Mouse (Mus musculus): ENCODE data around the gene Hsf2bp. TPM values are rescaled to one million over a fixed set of nuclear protein-coding genes. Genes with fewer than 3 reads are reported as not detected.

Gene Hsf2bp
- polyA plus RNA-seq, 1 experiment from 2014 or later, result 0.69 TPM

GRCm38 (mm10) chr17:31918374-31918773 is 117.8 kb downstream of the Hsf2bp start:
- H3K9ac ChIP-seq (ENCODE audit: low read length), result no peak overlapping the region
- no peak overlapping the region for H3K27ac ChIP-seq (ENCODE audit: low read depth, low read length)
- no peaks in the 10 kb centered on the region for H3K27me3 ChIP-seq (ENCODE audit: control insufficient read depth, insufficient read depth, low read length)
- no peak overlapping the region for H3K4me2 ChIP-seq (ENCODE audit: low read depth)
- 87% methylated on average over 8 of the region's 8 CpGs for WGBS
- H3K4me3 ChIP-seq (ENCODE audit: low read depth, low read length), result no peak overlapping the region
- H3K36me3 ChIP-seq (ENCODE audit: control insufficient read depth, insufficient read depth, low read length), result no peaks in the 10 kb centered on the region
- no peaks in the 10 kb centered on the region for H3K4me1 ChIP-seq (ENCODE audit: control insufficient read depth, insufficient read depth, low read length)
- ATAC-seq (ENCODE audit: insufficient read depth, low FRiP score, low TSS enrichment) (no peak), DNase-seq (ENCODE audit: low spot score) (no peak)
- H3K9me3 ChIP-seq (ENCODE audit: control insufficient read depth, low read length), result no peaks in the 10 kb centered on the region

DNA sequence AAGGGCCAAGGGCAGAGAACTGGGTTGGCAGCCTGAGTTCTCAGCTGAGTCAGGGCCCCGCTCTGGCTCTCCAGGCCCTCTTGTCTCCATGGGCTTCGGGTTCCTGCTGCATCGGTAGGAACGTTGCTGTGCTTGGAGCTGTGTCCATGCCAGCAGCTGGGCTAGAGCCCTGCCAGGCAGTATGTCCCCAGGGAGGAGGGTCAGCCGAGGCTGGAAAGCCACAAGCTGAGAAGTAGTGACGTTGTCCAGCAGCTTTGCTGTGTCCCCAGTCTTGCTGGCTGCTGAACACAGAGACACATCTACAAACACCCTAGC is 119.7 kb downstream of the Hsf2bp start:
- no peaks in the 10 kb centered on the region for H3K9me3 ChIP-seq (ENCODE audit: control insufficient read depth, low read length)
- no peak for ATAC-seq (ENCODE audit: insufficient read depth, low FRiP score, low TSS enrichment)
- no peak for DNase-seq (ENCODE audit: low spot score)
- H3K27me3 ChIP-seq (ENCODE audit: control insufficient read depth, insufficient read depth, low read length), result no peaks in the 10 kb centered on the region
- WGBS, result 82% methylated on average over 6 of the region's 6 CpGs
- no peak overlapping the region for H3K27ac ChIP-seq (ENCODE audit: low read depth, low read length)
- no peak overlapping the region for H3K4me3 ChIP-seq (ENCODE audit: low read depth, low read length)
- H3K4me1 ChIP-seq (ENCODE audit: control insufficient read depth, insufficient read depth, low read length), result no peaks in the 10 kb centered on the region
- no peak overlapping the region for H3K4me2 ChIP-seq (ENCODE audit: low read depth)
- no peak overlapping the region for H3K9ac ChIP-seq (ENCODE audit: low read length)
- no peaks in the 10 kb centered on the region for H3K36me3 ChIP-seq (ENCODE audit: control insufficient read depth, insufficient read depth, low read length)

- H3K4me3 ChIP-seq (ENCODE audit: low read depth, low read length), result no peak overlapping the region
- no peak overlapping the region for H3K9ac ChIP-seq (ENCODE audit: low read length)
- H3K4me1 ChIP-seq (ENCODE audit: control insufficient read depth, insufficient read depth, low read length), result no peaks in the 10 kb centered on the region
- no peak overlapping the region for H3K27ac ChIP-seq (ENCODE audit: low read depth, low read length)
- H3K36me3 ChIP-seq (ENCODE audit: control insufficient read depth, insufficient read depth, low read length), result no peaks in the 10 kb centered on the region
- ATAC-seq (ENCODE audit: insufficient read depth, low FRiP score, low TSS enrichment), result no peak
- H3K9me3 ChIP-seq (ENCODE audit: control insufficient read depth, low read length), result no peaks in the 10 kb centered on the region
- DNase-seq (ENCODE audit: low spot score), result no peak
- 73% methylated on average over 18 of the region's 18 CpGs for WGBS
- no peak overlapping the region for H3K4me2 ChIP-seq (ENCODE audit: low read depth)
- no peaks in the 10 kb centered on the region for H3K27me3 ChIP-seq (ENCODE audit: control insufficient read depth, insufficient read depth, low read length)
Measured at GRCm38 (mm10) chr17:31915756-31916460, 120.2 kb downstream of the Hsf2bp start.

DNA sequence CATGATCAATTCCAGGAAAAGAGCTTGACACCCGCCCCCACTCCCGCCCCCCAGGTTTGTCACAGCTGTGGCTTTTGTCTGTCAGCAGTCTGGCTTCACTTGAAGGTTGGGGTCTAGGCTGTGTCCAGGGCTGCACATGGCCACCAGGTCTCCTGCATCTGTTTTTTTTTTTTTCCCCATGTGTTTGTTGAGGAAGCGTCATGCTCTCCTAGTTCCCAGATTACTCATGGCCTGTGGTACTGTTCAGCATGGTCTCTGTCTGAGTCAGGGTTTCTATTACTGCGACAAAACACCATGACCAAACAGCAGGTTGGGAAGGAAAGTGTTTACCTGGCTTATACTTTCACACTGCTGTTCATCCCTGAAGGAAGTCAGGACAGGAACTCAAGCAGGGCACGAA is 121.8 kb downstream of the Hsf2bp start:
- Histone ChIP-seq H3K9ac (ENCODE audit: low read length) (no peak overlapping the region), H3K4me1 (ENCODE audit: control insufficient read depth, insufficient read depth, low read length) (no peaks in the 10 kb centered on the region), H3K4me2 (ENCODE audit: low read depth) (no peak overlapping the region), H3K27me3 (ENCODE audit: control insufficient read depth, insufficient read depth, low read length) (no peaks in the 10 kb centered on the region), H3K36me3 (ENCODE audit: control insufficient read depth, insufficient read depth, low read length) (no peaks in the 10 kb centered on the region), H3K4me3 (ENCODE audit: low read depth, low read length) (no peak overlapping the region), H3K27ac (ENCODE audit: low read depth, low read length) (no peak overlapping the region), H3K9me3 (ENCODE audit: control insufficient read depth, low read length) (no peaks in the 10 kb centered on the region)
- WGBS, result 83% methylated on average over 5 of the region's 5 CpGs
- ATAC-seq (ENCODE audit: insufficient read depth, low FRiP score, low TSS enrichment) (no peak), DNase-seq (ENCODE audit: low spot score) (no peak)

DNA sequence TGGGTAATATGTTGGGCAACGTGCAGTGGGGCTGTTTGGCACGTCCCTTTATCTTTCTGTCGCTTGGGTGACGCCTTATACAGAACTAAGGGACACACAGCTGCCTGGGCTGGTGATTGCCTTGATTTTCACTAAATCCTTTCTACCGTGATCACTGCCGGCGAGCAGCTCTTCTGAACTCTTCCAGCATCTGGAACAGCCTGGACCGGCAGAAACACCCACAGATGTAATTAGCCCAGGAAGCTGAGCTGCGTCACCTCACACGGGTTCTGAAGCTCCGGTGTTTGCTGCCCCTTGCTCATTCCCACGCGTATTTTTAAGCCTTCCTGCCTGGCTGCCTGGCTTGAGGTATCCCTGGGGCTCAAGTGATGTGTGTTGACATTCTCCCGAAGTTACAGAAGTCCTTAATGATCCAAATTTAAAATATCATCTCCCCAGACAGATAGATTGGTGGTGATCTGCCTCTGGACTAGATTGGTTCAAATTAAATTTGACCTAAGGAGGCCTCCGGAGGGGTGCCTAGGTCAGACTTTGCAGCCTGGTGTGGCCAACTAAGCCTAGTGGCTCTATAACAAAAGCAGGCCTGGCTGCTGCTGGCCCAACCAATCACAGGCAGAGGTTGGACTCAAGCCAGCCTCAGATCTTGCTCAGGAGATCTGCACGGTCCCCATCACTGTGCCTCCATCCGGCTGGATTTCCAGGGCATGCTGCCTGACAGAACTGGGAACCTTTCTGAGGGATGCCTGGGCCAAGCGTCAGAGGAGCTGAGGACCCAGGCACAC is 123.1 kb downstream of the Hsf2bp start:
- Histone ChIP-seq H3K27me3 (ENCODE audit: control insufficient read depth, insufficient read depth, low read length) (no peaks in the 10 kb centered on the region), H3K9ac (ENCODE audit: low read length) (no peak overlapping the region), H3K4me2 (ENCODE audit: low read depth) (no peak overlapping the region), H3K27ac (ENCODE audit: low read depth, low read length) (no peak overlapping the region), H3K4me1 (ENCODE audit: control insufficient read depth, insufficient read depth, low read length) (no peaks in the 10 kb centered on the region), H3K4me3 (ENCODE audit: low read depth, low read length) (no peak overlapping the region), H3K9me3 (ENCODE audit: control insufficient read depth, low read length) (no peaks in the 10 kb centered on the region), H3K36me3 (ENCODE audit: control insufficient read depth, insufficient read depth, low read length) (no peaks in the 10 kb centered on the region)
- DNase-seq (ENCODE audit: low spot score), result no peak
- 70% methylated on average over 18 of the region's 18 CpGs for WGBS
- ATAC-seq (ENCODE audit: insufficient read depth, low FRiP score, low TSS enrichment), result no peak

DNA sequence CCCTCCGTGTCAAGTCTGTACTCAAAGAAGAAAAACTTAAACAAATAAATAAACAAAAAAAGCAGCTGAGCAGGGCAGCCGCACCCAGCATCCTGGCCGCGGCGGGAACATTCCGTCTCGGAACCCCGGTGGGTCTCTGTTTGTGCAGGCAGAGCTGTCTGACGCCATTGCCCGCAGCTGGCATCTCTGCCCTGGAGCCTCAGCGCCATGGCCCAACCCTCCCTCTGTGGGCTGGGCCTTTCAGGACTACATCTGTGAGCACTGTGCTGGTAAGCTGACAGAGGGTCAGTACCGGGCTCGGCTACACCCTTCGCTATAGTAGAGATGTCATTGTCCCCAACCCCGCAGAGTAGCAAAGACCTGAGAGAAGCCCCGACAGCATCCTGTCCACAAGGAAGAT is 123.8 kb downstream of the Hsf2bp start:
- Histone ChIP-seq H3K4me2 (ENCODE audit: low read depth) (no peak overlapping the region), H3K4me1 (ENCODE audit: control insufficient read depth, insufficient read depth, low read length) (no peaks in the 10 kb centered on the region), H3K27me3 (ENCODE audit: control insufficient read depth, insufficient read depth, low read length) (no peaks in the 10 kb centered on the region), H3K27ac (ENCODE audit: low read depth, low read length) (no peak overlapping the region), H3K9me3 (ENCODE audit: control insufficient read depth, low read length) (no peaks in the 10 kb centered on the region), H3K4me3 (ENCODE audit: low read depth, low read length) (no peak overlapping the region), H3K36me3 (ENCODE audit: control insufficient read depth, insufficient read depth, low read length) (no peaks in the 10 kb centered on the region), H3K9ac (ENCODE audit: low read length) (no peak overlapping the region)
- DNase-seq (ENCODE audit: low spot score) (no peak), ATAC-seq (ENCODE audit: insufficient read depth, low FRiP score, low TSS enrichment) (no peak)
- 63% methylated on average over 16 of the region's 16 CpGs for WGBS

GRCm38 (mm10) chr17:31908966-31909365 is 127.2 kb downstream of the Hsf2bp start:
- WGBS, result 96% methylated on average over 2 of the region's 2 CpGs

DNA sequence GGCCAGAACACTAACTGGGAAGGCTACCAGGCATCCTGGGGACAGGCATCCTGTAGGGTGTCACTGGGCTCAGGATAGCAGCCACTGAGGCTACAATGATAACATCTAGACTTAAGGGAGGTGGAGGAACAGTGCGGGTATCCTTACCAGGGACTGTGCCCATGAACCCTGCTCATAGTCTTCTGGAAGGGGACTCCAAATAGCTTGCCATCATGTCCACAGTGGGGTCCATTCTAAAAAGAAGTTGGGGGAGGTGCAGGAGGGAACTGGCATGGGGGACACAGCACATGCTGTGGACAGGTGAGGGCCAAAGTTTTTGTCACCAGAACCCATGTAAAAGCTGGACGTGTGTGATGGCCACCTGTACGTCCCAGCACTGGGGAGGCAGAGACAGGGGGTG is 129.7 kb downstream of the Hsf2bp start:
- no peak overlapping the region for H3K27ac ChIP-seq (ENCODE audit: low read depth, low read length)
- no peaks in the 10 kb centered on the region for H3K27me3 ChIP-seq (ENCODE audit: control insufficient read depth, insufficient read depth, low read length)
- WGBS, result 84% methylated on average over 3 of the region's 3 CpGs
- H3K9me3 ChIP-seq (ENCODE audit: control insufficient read depth, low read length), result no peaks in the 10 kb centered on the region
- ATAC-seq (ENCODE audit: insufficient read depth, low FRiP score, low TSS enrichment), result no peak
- H3K4me2 ChIP-seq (ENCODE audit: low read depth), result no peak overlapping the region
- H3K4me3 ChIP-seq (ENCODE audit: low read depth, low read length), result no peak overlapping the region
- no peaks in the 10 kb centered on the region for H3K4me1 ChIP-seq (ENCODE audit: control insufficient read depth, insufficient read depth, low read length)
- no peaks in the 10 kb centered on the region for H3K36me3 ChIP-seq (ENCODE audit: control insufficient read depth, insufficient read depth, low read length)
- DNase-seq (ENCODE audit: low spot score), result no peak
- no peak overlapping the region for H3K9ac ChIP-seq (ENCODE audit: low read length)

More at GRCm38 (mm10) chr17:31908966-31909365, 127.2 kb downstream of the Hsf2bp start:
- Histone ChIP-seq H3K4me3 (ENCODE audit: low read depth, low read length) (no peak overlapping the region), H3K9ac (ENCODE audit: low read length) (no peak overlapping the region), H3K4me2 (ENCODE audit: low read depth) (no peak overlapping the region), H3K27ac (ENCODE audit: low read depth, low read length) (no peak overlapping the region), H3K36me3 (ENCODE audit: control insufficient read depth, insufficient read depth, low read length) (no peaks in the 10 kb centered on the region), H3K27me3 (ENCODE audit: control insufficient read depth, insufficient read depth, low read length) (no peaks in the 10 kb centered on the region), H3K4me1 (ENCODE audit: control insufficient read depth, insufficient read depth, low read length) (no peaks in the 10 kb centered on the region), H3K9me3 (ENCODE audit: control insufficient read depth, low read length) (no peaks in the 10 kb centered on the region)
- no peak for DNase-seq (ENCODE audit: low spot score)
- ATAC-seq (ENCODE audit: insufficient read depth, low FRiP score, low TSS enrichment), result no peak

DNA sequence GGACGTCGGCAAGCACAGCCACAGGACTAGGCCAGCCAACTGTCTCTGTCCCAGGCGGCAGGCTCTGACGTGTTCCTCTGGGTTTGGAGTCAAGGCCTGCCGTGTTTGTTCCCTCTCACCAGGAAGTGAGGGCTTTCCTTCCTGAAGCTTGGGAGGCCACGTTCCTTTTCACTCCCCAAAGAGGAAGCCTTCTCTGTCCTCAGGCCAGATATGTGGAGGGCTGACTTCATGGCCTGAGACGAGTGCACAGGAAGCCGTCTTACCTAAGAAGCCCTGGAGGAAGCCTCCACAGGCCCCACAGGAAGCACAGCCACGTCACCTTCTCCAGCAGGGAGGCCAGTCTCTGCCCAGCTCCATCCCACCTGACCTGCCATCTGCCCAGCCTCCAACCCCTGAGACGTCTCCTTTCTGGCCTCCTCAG is 130.3 kb downstream of the Hsf2bp start:
- no peak for DNase-seq (ENCODE audit: low spot score)
- no peaks in the 10 kb centered on the region for H3K36me3 ChIP-seq (ENCODE audit: control insufficient read depth, insufficient read depth, low read length)
- ATAC-seq (ENCODE audit: insufficient read depth, low FRiP score, low TSS enrichment), result no peak
- no peak overlapping the region for H3K4me2 ChIP-seq (ENCODE audit: low read depth)
- WGBS, result 65% methylated on average over 10 of the region's 10 CpGs
- no peaks in the 10 kb centered on the region for H3K9me3 ChIP-seq (ENCODE audit: control insufficient read depth, low read length)
- no peak overlapping the region for H3K27ac ChIP-seq (ENCODE audit: low read depth, low read length)
- no peaks in the 10 kb centered on the region for H3K27me3 ChIP-seq (ENCODE audit: control insufficient read depth, insufficient read depth, low read length)
- no peaks in the 10 kb centered on the region for H3K4me1 ChIP-seq (ENCODE audit: control insufficient read depth, insufficient read depth, low read length)
- no peak overlapping the region for H3K9ac ChIP-seq (ENCODE audit: low read length)
- H3K4me3 ChIP-seq (ENCODE audit: low read depth, low read length), result no peak overlapping the region

All from neural tube, embryonic 11.5 days (tissue).